Mouse (Mus musculus): ENCODE measurements at regions not wholly inside any gene's neighbourhood (a gene's known extent, or its start where the extent isn't known, plus 50 kb on each side); places are given as distances from the start of the nearest gene placed in this dataset.

GRCm38 (mm10) chr4:52733141-52733540, 81.3 kb upstream of the Olfr275 start:
- TF ChIP-seq CTCF (IDR thresholded peaks at IDR 0.05; ENCODE audit: low read depth, low read length) (no peak), TAL1 (conservative IDR thresholded peaks at IDR 0.05; ENCODE audit: low read depth, low read length) (no peak), GATA1 (IDR thresholded peaks at IDR 0.05; ENCODE audit: borderline replicate concordance, low read length) (no peak), POLR2AphosphoS5 (IDR thresholded peaks at IDR 0.05; ENCODE audit: insufficient replicate concordance, low read depth, low read length) (no peak)
